Mouse (Mus musculus) embryonic fibroblast, embryonic 13.5 days (primary cell): ENCODE measurements at regions not wholly inside any gene's neighbourhood (a gene's known extent, or its start where the extent isn't known, plus 50 kb on each side); places are given as distances from the start of the nearest gene placed in this dataset.

Experiments used
- H3K27ac ChIP-seq: 2 replicates; pipeline ENCODE4 v1.5.1; 2012; ENCODE audit warnings: low read length, control low read depth, inconsistent platforms; ENCODE audit not compliant: insufficient read depth
- H3K4me1 ChIP-seq: 2 replicates; pipeline ENCODE4 v1.6.1; 2011; ENCODE audit warnings: low read length; ENCODE audit not compliant: control insufficient read depth, insufficient read depth
- H3K4me3 ChIP-seq: 2 replicates; pipeline ENCODE4 v1.5.1; 2011; ENCODE audit warnings: mild to moderate bottlenecking, control low read depth, low read length; ENCODE audit not compliant: insufficient read depth
- CTCF ChIP-seq: IDR thresholded peaks from 2 replicates; pipeline ENCODE4 v1.5.1; 2011; ENCODE audit warnings: mild to moderate bottlenecking, control low read depth, low read length, moderate library complexity, borderline replicate concordance; ENCODE audit not compliant: insufficient read depth
- POLR2A ChIP-seq: IDR thresholded peaks from 2 replicates; pipeline ENCODE4 v1.6.1; 2011; ENCODE audit warnings: low read depth, mild to moderate bottlenecking, control low read depth, low read length, moderate library complexity

- Histone ChIP-seq H3K4me3 (no peak overlapping the region), H3K4me1 (0 out of 2 replicates have a peak, but pooled peaks cover 6% of the 10 kb centered on the region), H3K27ac (no peak overlapping the region)
- TF ChIP-seq POLR2A (no peak), CTCF (no peak)
Observed at GRCm38 (mm10) chr5:132675261-132675660, 132.1 kb upstream of the Auts2 start.

GRCm38 (mm10) chr5:132673599-132674305 is 130.6 kb upstream of the Auts2 start:
- no peak overlapping the region for H3K4me3 ChIP-seq
- 0 out of 2 replicates have a peak, but pooled peaks cover 6% of the 10 kb centered on the region for H3K4me1 ChIP-seq
- no peak overlapping the region for H3K27ac ChIP-seq
- TF ChIP-seq POLR2A: no peak
- no peak for TF ChIP-seq CTCF

- Histone ChIP-seq H3K4me1 (0 out of 2 replicates have a peak, but pooled peaks cover under 1% of the 10 kb centered on the region), H3K4me3 (no peak overlapping the region), H3K27ac (no peak overlapping the region)
- no peak for TF ChIP-seq POLR2A
- no peak for TF ChIP-seq CTCF
Observed at GRCm38 (mm10) chr5:132671496-132671895, 128.4 kb upstream of the Auts2 start.

GRCm38 (mm10) chr5:132667316-132667715 is 124.2 kb upstream of the Auts2 start:
- TF ChIP-seq POLR2A: no peak
- TF ChIP-seq CTCF: no peak
- Histone ChIP-seq H3K4me3 (no peak overlapping the region), H3K27ac (no peak overlapping the region), H3K4me1 (no peaks in the 10 kb centered on the region)

GRCm38 (mm10) chr5:132661266-132661665 is 118.1 kb upstream of the Auts2 start:
- TF ChIP-seq POLR2A (no peak), CTCF (no peak)
- no peak overlapping the region for H3K4me3 ChIP-seq
- no peak overlapping the region for H3K27ac ChIP-seq
- H3K4me1 ChIP-seq: no peaks in the 10 kb centered on the region

- Histone ChIP-seq H3K4me3 (no peak overlapping the region), H3K4me1 (no peaks in the 10 kb centered on the region), H3K27ac (no peak overlapping the region)
- TF ChIP-seq CTCF: no peak
- no peak for TF ChIP-seq POLR2A
Observed at GRCm38 (mm10) chr5:132660036-132660435, 116.9 kb upstream of the Auts2 start.

GRCm38 (mm10) chr5:132654382-132654781 is 111.2 kb upstream of the Auts2 start:
- no peak overlapping the region for H3K27ac ChIP-seq
- TF ChIP-seq POLR2A: no peak
- TF ChIP-seq CTCF: no peak
- no peaks in the 10 kb centered on the region for H3K4me1 ChIP-seq
- no peak overlapping the region for H3K4me3 ChIP-seq

GRCm38 (mm10) chr5:132653694-132654300 is 110.7 kb upstream of the Auts2 start:
- TF ChIP-seq POLR2A (no peak), CTCF (no peak)
- Histone ChIP-seq H3K4me1 (no peaks in the 10 kb centered on the region), H3K27ac (no peak overlapping the region), H3K4me3 (no peak overlapping the region)

- Histone ChIP-seq H3K4me1 (no peaks in the 10 kb centered on the region), H3K4me3 (no peak overlapping the region), H3K27ac (no peak overlapping the region)
- TF ChIP-seq POLR2A (no peak), CTCF (no peak)
Observed at GRCm38 (mm10) chr5:132652201-132652600, 109.1 kb upstream of the Auts2 start.

GRCm38 (mm10) chr5:132649771-132650170 is 106.6 kb upstream of the Auts2 start:
- no peak overlapping the region for H3K27ac ChIP-seq
- H3K4me1 ChIP-seq: no peaks in the 10 kb centered on the region
- TF ChIP-seq CTCF (no peak), POLR2A (no peak)
- no peak overlapping the region for H3K4me3 ChIP-seq
